Mouse (Mus musculus) macrophage (primary cell): Measurements from ENCODE around the gene Ganc. TPM values are rescaled to one million over a fixed set of nuclear protein-coding genes. Genes with fewer than 3 reads are reported as not detected.
A peak's percentile ranks its signal among the peaks of the same experiment; 100 is the strongest.

Experiments
- H3K27ac ChIP-seq: fragments of 350-480 bp; formaldehyde crosslinking; 2 replicates; pipeline ENCODE4 v1.9.0; 2021
- H3K36me3 ChIP-seq: fragments of 350-480 bp; formaldehyde crosslinking; 2 replicates; pipeline ENCODE4 v1.9.0; 2021; ENCODE audit errors: inconsistent target
- H3K4me3 ChIP-seq: fragments of 350-480 bp; formaldehyde crosslinking; 2 replicates; pipeline ENCODE4 v1.9.0; 2021; ENCODE audit errors: inconsistent target
- H3K79me2 ChIP-seq: fragments of 350-480 bp; formaldehyde crosslinking; 2 replicates; pipeline ENCODE4 v1.9.0; 2021; ENCODE audit errors: inconsistent target
- WGBS: methylation state at CpG from one replicate; pipeline ENCODE4 v1.1.7; 2026; ENCODE audit warnings: inconsistent platforms; ENCODE audit not compliant: missing documents; 5-methylcytosine and 5-hydroxymethylcytosine counted together
- polyA plus RNA-seq: library from polyadenylated mRNA; stranded (reverse); fragments of 250-400 nt; gene quantifications from 3 replicates; pipeline ENCODE4 v1.2.4, GENCODE M21; 2018; ENCODE audit warnings: inconsistent platforms
- total RNA-seq, 78 experiments: library from RNA; depleted of rRNA; stranded (reverse); fragments of 250-400 nt; gene quantifications; 1 replicate in 9 of 78; 2 replicates in 24 of 78; 3 replicates in 43 of 78; 4 replicates in 2 of 78; pipeline ENCODE4 v1.2.4; 2018; ENCODE audit warnings: inconsistent platforms in 56 of 78

The Ganc gene
- 10 to 100 TPM; 12.9 to 77.0 (median 35.4) TPM for total RNA-seq (2018; cell fraction: chromatin; rRNA removed)
- 10 to 100 TPM in 18 of 26 experiments, 1 to 10 TPM in 8; 8.0 to 17.2 (median 11.2) TPM for total RNA-seq (2018; cell fraction: cytosol; rRNA removed)
- 10 to 100 TPM in 25 of 26 experiments, 1 to 10 TPM in 1; 8.4 to 50.7 (median 21.3) TPM for total RNA-seq (2018; cell fraction: nucleus; rRNA removed)
- polyA plus RNA-seq, result 6.3 to 14.6 TPM (median 9.9 TPM) in 3 replicates

GRCm38 (mm10) chr2:120403653-120403985 is at the start of gene Ganc:
Gene Ganc, plus strand, starts transcription at chr2:120403896.
- Histone ChIP-seq H3K36me3 (peaks cover 4% of the 10 kb centered on the region; the same call in 1 of the 2 replicates), H3K27ac (peak within 1 kb of the TSS; percentile 88), H3K4me3 (peak within 1 kb of the TSS; percentile 100), H3K79me2 (peaks cover 53% of the 10 kb centered on the region)
- WGBS, result 1% methylated on average over 17 of the region's 17 CpGs

- no peak overlapping the region for H3K27ac ChIP-seq
- 100% methylated on average over 1 of the region's 1 CpGs for WGBS
Observed at GRCm38 (mm10) chr2:120360425-120360824, 43.3 kb upstream of the Ganc start.

DNA sequence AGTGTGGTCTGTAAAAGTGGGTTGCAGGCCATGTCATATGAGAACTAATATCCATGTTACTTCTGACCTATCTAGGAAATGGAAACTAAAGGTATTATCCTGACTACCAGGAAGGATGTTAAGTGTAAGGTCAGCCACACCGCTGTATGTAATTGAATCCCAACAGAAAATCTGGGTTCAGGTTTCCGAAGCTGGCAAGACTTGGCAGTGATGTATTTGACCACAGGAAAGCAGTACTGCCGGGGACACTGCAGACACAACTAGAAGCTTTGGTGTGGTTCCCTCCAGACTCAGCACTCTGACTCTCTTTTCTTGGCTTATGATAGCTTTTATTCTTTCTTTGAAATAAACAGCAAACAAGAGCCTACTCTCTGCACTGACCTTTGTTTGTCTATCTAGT is 37.2 kb upstream of the Ganc start:
- H3K36me3 ChIP-seq, result peaks cover 67% of the 10 kb centered on the region
- H3K27ac ChIP-seq, result no peak overlapping the region
- H3K79me2 ChIP-seq, result no peaks in the 10 kb centered on the region
- WGBS, result 88% methylated on average over 3 of the region's 3 CpGs
- no peak overlapping the region for H3K4me3 ChIP-seq

More at GRCm38 (mm10) chr2:120360425-120360824, 43.3 kb upstream of the Ganc start:
- Histone ChIP-seq H3K79me2 (no peaks in the 10 kb centered on the region), H3K4me3 (no peak overlapping the region), H3K36me3 (peaks cover 60% of the 10 kb centered on the region)

- no peaks in the 10 kb centered on the region for H3K79me2 ChIP-seq
- H3K4me3 ChIP-seq, result no peak overlapping the region
- H3K27ac ChIP-seq, result no peak overlapping the region
- WGBS, result 90% methylated on average over 4 of the region's 4 CpGs
- H3K36me3 ChIP-seq, result peaks cover 66% of the 10 kb centered on the region
Observed at GRCm38 (mm10) chr2:120367416-120368207, 36.1 kb upstream of the Ganc start.

GRCm38 (mm10) chr2:120373858-120374257 is 29.8 kb upstream of the Ganc start:
- Histone ChIP-seq H3K36me3 (peaks cover 67% of the 10 kb centered on the region), H3K4me3 (no peak overlapping the region), H3K79me2 (no peaks in the 10 kb centered on the region; the same call in 1 of the 2 replicates), H3K27ac (no peak overlapping the region)
- WGBS, result 98% methylated on average over 4 of the region's 4 CpGs

- peaks cover 69% of the 10 kb centered on the region for H3K36me3 ChIP-seq
- 84% methylated on average over 1 of the region's 1 CpGs for WGBS
- H3K4me3 ChIP-seq, result no peak overlapping the region
- no peak overlapping the region for H3K27ac ChIP-seq
- H3K79me2 ChIP-seq, result no peaks in the 10 kb centered on the region; the same call in 1 of the 2 replicates
Observed at GRCm38 (mm10) chr2:120386264-120386663, 17.4 kb upstream of the Ganc start.

GRCm38 (mm10) chr2:120387291-120387690 is 16.4 kb upstream of the Ganc start:
- H3K79me2 ChIP-seq, result no peaks in the 10 kb centered on the region; the same call in 1 of the 2 replicates
- no peak overlapping the region for H3K27ac ChIP-seq
- 81% methylated on average over 1 of the region's 1 CpGs for WGBS
- H3K4me3 ChIP-seq, result no peak overlapping the region
- H3K36me3 ChIP-seq, result peaks cover 69% of the 10 kb centered on the region

DNA sequence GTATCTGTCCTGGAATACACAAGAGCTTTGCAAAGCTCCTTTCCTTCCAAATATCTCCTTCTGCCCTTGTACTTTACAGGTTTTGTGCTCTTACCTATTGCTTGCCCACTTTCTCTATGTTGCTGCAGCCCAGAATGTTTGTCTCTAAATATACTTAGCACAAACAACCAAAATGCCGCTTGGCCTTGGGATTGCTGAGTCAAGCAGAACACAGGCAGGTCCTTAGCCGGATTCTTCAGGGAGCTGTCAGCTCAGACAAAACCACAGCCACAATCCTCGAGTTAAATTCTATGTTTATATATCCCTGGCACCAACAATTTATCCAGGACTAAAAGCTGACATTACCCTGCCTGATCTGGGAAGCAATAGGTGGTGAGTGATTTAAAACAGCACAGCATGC is 14.3 kb upstream of the Ganc start:
- H3K27ac ChIP-seq, result no peak overlapping the region
- no peak overlapping the region for H3K4me3 ChIP-seq
- H3K79me2 ChIP-seq, result peaks cover 5% of the 10 kb centered on the region; the same call in 1 of the 2 replicates
- peaks cover 76% of the 10 kb centered on the region for H3K36me3 ChIP-seq
- WGBS, result 100% methylated on average over 3 of the region's 3 CpGs

- H3K4me3 ChIP-seq, result no peak overlapping the region
- peaks cover 16% of the 10 kb centered on the region for H3K79me2 ChIP-seq
- WGBS, result 100% methylated on average over 1 of the region's 1 CpGs
- H3K27ac ChIP-seq, result no peak overlapping the region
- H3K36me3 ChIP-seq, result peaks cover 77% of the 10 kb centered on the region
Observed at GRCm38 (mm10) chr2:120390934-120391333, 12.8 kb upstream of the Ganc start.

DNA sequence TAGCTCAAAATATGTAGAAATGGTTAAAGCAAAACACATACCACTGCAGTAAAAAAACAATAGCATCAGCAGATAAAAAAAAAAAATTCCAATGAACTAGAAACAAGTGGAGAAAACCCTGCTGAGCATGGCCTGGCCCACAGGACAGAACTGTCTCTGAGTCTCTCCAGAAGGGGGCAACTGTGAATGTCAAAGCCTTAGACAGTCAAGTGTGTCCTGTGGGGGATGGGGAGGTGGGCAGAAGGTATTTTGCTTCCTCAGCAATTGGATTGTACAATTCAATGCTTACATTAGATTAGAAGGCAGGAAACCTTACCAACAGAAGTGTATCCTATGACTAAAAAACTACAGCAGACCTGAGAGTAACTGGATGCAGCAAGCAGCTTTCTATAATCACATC is 11.3 kb upstream of the Ganc start:
- Histone ChIP-seq H3K27ac (no peak overlapping the region), H3K36me3 (peaks cover 80% of the 10 kb centered on the region), H3K79me2 (peaks cover 26% of the 10 kb centered on the region), H3K4me3 (no peak overlapping the region)

GRCm38 (mm10) chr2:120397951-120398350 is 5.7 kb upstream of the Ganc start:
- H3K79me2 ChIP-seq, result peaks cover 82% of the 10 kb centered on the region
- peaks cover 56% of the 10 kb centered on the region for H3K36me3 ChIP-seq
- whole genome bisulfite sequencing, result 100% methylated on average over 1 of the region's 1 CpGs
- H3K4me3 ChIP-seq, result no peak overlapping the region
- H3K27ac ChIP-seq, result no peak overlapping the region

DNA sequence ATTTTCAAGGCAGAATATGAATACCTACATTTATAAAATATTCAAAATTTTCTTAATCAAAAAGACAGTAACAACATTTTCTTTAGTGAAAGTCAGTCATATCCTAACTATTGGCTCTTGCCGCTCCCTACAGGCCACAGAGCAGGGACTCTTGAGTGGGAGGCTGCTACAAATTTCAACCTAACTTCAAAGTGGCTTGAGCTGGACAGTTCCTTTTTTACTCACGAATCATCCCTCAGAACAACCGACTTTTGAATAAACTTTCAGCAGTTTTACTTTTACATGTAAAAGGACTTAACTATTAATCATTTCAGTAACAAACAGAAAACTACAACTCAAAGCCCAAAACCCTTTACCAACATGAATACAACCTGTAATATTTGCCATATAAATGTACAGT is 883 bp upstream of the Ganc start:
- no peak overlapping the region for H3K27ac ChIP-seq
- peak overlapping the region; percentile 100 for H3K4me3 ChIP-seq
- 21% methylated on average over 3 of the region's 3 CpGs for WGBS
- H3K79me2 ChIP-seq, result peaks cover 61% of the 10 kb centered on the region
- H3K36me3 ChIP-seq, result peaks cover 9% of the 10 kb centered on the region; the same call in 1 of the 2 replicates

- peak within 1 kb of the TSS; percentile 100 for H3K4me3 ChIP-seq
- H3K79me2 ChIP-seq, result peaks cover 47% of the 10 kb centered on the region
- H3K27ac ChIP-seq, result peak within 1 kb of the TSS; percentile 88
- 1% methylated on average over 34 of the region's 34 CpGs for WGBS
- H3K36me3 ChIP-seq, result no peaks in the 10 kb centered on the region; the same call in 1 of the 2 replicates
Observed at GRCm38 (mm10) chr2:120403986-120404822, 508 bp downstream of the Ganc start, which contains the start of gene Tmem87a. Gene Tmem87a, minus strand, starts transcription at chr2:120404113.
